Mouse (Mus musculus) spleen, postnatal 10 days (tissue): ENCODE measurements at regions not wholly inside any gene's neighbourhood (a gene's known extent, or its start where the extent isn't known, plus 50 kb on each side); places are given as distances from the start of the nearest gene placed in this dataset.
A peak's percentile ranks its signal among the peaks of the same experiment; 100 is the strongest.

ENCODE experiments used
- DNase-seq, 2 experiments: peaks; one replicate each; pipeline ENCODE4 v3.0.0; 2021 to 2022; ENCODE audit warnings: low spot score in 2 of 2

- DNase-seq = no peak
Measured at GRCm38 (mm10) chr2:71640251-71640650, 93.7 kb upstream of the Dlx2 start.

GRCm38 (mm10) chr2:71644038-71644470, 97.5 kb upstream of the Dlx2 start:
- no peak for DNase-seq

DNA sequence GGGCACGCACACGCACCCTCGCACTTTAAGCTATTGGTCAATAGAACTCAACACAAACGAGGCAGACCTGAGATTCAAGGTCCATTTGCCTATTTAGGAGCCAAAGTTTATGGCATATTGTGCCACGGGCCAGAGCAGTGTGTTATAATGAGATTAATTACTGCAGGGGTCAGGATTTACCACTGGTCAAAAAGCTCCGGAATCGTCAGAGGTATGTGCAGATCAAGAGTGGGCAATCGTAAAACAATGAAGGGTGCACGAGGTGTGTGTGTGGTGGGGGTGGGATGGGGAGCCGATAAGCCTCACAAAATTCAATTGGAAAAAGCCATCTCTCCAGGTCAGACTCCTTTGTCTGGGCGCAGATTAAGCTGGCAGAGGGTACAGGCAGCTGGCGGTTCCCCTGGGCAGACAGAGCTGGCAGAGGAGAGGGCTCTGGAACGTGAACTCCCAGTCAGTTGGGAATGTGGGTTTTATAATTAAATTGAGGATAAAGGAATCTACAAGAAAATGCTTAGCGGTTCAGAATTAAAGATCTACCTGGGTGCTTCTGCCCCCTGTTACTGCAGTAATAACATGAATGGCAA, 97.4 kb upstream of the Itga6 start:
- DNase-seq = no peak

GRCm38 (mm10) chr2:71651662-71652061, 93.8 kb upstream of the Itga6 start:
- DNase-seq = no peak

GRCm38 (mm10) chr2:71652261-71652801, 93.1 kb upstream of the Itga6 start:
- DNase-seq = peak in 1 of 2 experiments; percentile 26

- no peak for DNase-seq
Measured at GRCm38 (mm10) chr2:71654817-71655503, 90.5 kb upstream of the Itga6 start.

DNA sequence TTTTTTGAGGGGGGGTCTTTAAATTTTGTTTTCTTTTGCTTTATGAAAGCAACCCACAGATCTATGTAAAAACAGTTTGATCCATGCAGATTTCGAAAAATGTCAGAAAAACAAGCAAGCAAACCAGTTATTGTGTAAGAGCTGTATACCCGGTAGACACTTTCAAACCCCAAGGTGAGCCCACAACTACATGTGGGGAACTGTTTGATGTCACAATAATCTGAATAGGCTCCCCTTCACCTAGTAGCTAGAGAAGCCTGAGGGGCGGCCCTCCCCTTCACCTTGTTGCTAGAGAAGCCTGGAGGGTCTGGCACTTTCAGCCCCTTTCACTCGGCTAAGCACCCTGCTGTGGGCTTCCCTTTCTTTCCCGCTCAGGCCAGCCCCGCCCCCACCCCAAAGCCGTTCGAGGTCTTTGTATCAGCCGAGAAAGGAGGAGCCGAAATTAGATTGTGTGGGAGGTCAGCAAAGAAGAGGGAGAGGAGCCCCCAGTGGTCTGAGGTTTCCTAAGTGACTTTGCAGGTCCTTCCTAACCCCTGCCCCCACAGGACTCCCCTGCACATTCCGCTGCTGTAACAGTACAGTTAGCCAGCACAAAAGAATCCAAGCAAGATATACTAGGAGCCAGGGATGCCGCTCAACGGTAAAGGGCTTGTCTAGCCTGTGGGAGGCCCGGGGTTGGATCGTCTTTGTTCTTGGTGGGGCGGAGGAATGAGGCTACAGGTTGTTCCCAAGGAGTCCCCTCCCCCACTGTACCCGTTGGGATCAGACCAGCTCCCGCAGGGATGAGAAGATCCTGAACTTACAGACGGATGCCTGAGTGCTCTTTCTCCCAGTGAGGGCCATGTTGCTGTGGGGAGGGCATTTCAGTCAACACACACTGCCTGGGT, 89.7 kb upstream of the Itga6 start:
- peak in 1 of 2 experiments; percentile 14 for DNase-seq

DNA sequence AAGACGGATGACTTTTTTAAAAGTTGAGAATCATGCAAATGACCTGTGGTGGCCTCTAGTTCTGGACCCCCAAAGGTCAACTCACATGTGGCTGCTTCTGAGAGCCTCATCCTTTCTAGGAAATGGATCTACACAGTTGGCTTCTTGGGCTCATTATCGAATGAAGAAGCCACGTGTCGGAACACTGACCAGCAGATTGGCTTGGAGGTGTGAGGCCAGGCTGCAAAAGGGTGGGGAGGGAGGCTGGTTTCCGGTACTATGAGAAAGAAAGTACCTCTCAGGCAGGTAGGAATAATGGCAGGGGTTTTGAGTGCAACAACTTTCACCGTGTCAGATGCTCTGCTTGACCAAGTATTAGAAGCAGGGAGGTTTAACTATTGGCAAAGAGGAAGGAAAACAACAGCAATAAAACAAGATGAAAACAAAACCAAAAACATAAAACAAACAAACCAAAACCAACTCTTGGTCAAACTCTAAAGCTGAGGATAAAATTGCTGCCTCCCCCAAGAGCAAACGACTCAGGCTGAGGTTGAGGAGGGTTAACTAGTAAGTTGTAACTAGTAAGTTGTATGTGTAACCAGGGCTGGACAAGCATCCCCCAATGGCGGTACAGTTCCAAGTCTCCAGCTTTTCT, 88.7 kb upstream of the Itga6 start:
- DNase-seq = no peak

- DNase-seq = no peak
Measured at GRCm38 (mm10) chr2:71661438-71661837, 84.0 kb upstream of the Itga6 start.

DNA sequence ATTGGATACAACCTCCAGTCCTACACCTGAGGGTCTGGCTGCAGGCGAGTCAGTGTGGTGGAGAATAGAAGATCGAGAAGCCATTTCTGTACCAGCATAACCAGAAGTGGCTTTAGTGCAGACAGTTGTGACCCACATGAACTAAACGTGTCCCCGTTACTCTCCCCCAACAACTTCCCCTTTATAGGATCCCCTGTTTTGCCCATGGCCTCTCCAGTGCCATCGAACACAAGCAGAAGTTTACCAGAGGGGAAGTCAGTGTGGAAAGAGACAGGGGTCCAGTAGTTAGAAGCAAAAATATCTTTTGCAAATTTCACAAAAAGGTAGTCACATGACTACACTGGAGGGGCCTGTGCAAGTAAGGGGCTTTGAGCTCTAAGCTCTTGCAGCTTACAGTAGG, 83.4 kb upstream of the Itga6 start:
- DNase-seq = no peak

- no peak for DNase-seq
Measured at GRCm38 (mm10) chr2:71663453-71663852, 82.0 kb upstream of the Itga6 start.

DNA sequence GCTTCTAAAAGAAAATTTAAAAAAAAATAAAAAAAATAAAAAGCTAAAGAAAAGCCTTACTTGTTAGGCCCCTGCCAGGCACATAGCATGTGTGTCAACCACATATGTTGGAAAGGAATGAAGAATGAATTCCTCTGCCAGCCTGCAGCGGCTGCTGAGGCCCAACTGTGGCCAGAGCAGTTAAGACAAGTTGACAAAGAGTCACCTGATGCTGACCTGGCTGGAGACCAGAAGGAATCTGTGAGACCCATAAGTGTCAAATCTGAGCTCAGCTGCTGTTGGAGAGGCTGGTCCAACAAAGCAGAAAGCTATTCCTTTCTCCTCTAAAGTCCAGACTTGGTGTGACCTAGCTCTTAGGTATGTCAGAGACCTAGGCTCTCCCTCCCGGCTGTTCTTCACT, 78.5 kb upstream of the Itga6 start:
- no peak for DNase-seq

DNA sequence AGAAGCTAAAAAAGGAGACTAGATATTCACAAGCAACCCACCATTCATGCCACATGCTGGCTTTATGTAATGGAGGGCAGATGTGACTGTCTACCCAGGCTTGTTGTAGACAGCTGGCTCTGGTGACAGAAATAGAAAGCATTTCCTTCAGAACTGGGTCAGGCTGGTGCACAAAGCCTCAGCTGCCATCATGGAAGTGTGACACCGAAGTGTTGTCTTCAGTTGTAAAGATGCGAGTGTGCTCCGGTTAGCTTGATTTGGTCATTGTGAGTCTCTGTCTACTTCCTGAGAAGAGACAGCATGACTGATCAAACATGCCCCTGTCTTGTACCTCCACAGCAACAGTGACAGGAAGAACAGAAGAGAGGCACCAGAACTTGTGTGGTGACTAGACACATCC, 77.7 kb upstream of the Itga6 start:
- DNase-seq = no peak

- no peak for DNase-seq
Measured at GRCm38 (mm10) chr2:71670228-71670790, 75.1 kb upstream of the Itga6 start.

DNA sequence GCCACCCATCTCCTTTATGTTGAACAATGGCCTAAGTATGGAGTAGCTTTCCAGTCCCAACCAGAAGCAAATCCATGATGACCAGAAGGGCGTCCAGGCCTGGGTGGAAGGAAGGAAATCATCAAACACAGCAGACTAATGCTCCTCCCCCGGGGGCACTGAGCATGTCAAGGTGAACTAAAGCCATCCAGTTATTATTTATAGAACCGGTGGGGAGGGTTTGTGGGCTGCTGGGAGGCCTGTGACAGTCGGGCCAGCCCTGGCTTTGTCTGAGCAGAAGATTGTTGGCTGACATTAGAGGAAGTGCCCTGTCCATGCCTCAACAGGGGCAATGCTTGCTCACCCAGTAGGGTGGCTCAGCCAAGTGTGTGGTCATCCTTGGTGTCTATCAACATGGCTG, 74.5 kb upstream of the Itga6 start:
- no peak for DNase-seq

- DNase-seq = no peak
Measured at GRCm38 (mm10) chr2:71673087-71673920, 72.1 kb upstream of the Itga6 start.

GRCm38 (mm10) chr2:71680746-71681145, 64.7 kb upstream of the Itga6 start:
- DNase-seq = no peak

DNA sequence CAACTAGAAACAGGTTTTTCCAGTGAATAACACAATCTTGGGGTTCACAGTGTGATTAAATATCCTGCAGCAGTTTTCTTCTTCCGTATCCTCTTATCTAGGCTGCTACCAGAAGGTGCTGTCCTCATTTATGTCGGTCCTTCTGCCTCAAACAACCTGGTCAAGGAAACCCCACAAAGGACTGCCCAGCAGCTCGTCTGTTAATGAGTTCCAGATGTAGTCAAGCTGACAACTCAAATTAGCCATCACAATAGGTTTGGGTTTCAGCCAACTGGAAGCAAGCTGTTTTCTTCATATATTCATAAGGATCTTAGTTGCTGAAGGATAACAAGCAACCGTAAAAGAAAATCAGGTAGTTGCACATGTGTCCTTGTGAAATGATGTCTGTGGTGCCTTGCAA, 64.3 kb upstream of the Itga6 start:
- no peak for DNase-seq

- DNase-seq = no peak
Measured at GRCm38 (mm10) chr2:71683375-71683774, 62.0 kb upstream of the Itga6 start.

DNA sequence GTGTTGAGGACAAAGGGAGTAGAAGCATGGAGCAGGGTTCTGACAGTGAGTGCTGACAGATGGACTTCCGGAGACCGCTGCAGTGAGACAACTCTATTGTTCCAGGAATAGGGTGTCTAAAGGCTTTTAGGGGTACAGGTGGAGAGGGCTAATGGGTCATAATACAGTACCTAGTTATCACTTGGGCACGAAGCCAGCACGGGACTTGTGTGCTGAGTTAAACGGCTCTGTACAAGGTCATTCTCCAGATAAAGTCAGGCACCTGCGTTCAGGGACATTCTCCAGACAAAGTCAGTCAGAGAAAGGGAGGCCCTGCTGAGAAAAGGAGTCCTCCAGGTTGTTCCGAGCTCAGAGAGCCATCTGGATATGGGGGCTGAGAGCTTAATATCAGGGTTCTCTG, 60.2 kb upstream of the Itga6 start:
- no peak for DNase-seq

- DNase-seq = no peak
Measured at GRCm38 (mm10) chr2:71689041-71689440, 56.4 kb upstream of the Itga6 start.
